Mouse (Mus musculus): ENCODE measurements at regions not wholly inside any gene's neighbourhood (a gene's known extent, or its start where the extent isn't known, plus 50 kb on each side); places are given as distances from the start of the nearest gene placed in this dataset.

GRCm38 (mm10) chr3:34813046-34813625 is 162.9 kb downstream of the Sox2 start:
- Histone ChIP-seq H3K9ac (ENCODE audit: low read length) (no peak overlapping the region), H3K4me1 (ENCODE audit: control insufficient read depth, insufficient read depth, low read length) (no peaks in the 10 kb centered on the region), H3K27ac (ENCODE audit: low read length) (no peak overlapping the region), H3K36me3 (ENCODE audit: control insufficient read depth, insufficient read depth, low read length) (no peaks in the 10 kb centered on the region), H3K27me3 (ENCODE audit: control insufficient read depth, insufficient read depth, low read length) (0 out of 2 replicates have a peak, but pooled peaks cover 3% of the 10 kb centered on the region), H3K4me3 (replicated peaks; ENCODE audit: low read length) (no peak overlapping the region), H3K9me3 (replicated peaks; ENCODE audit: control insufficient read depth, low read length) (no peaks in the 10 kb centered on the region), H3K4me2 (ENCODE audit: low read depth, low read length) (no peak overlapping the region)
- 26% methylated on average over 9 of the region's 9 CpGs for WGBS
- ATAC-seq (ENCODE audit: insufficient read depth, low FRiP score): no peak

- 72% methylated on average over 11 of the region's 11 CpGs for WGBS
- peak overlapping the region; percentile 83 for H3K27ac ChIP-seq (ENCODE audit: low read length)
- H3K36me3 ChIP-seq (ENCODE audit: control insufficient read depth, insufficient read depth, low read length): no peaks in the 10 kb centered on the region
- H3K27me3 ChIP-seq (ENCODE audit: control insufficient read depth, insufficient read depth, low read length): no peaks in the 10 kb centered on the region
- H3K9ac ChIP-seq (ENCODE audit: low read length): no peak overlapping the region
- H3K4me1 ChIP-seq (ENCODE audit: control insufficient read depth, insufficient read depth, low read length): no peaks in the 10 kb centered on the region
- H3K9me3 ChIP-seq (replicated peaks; ENCODE audit: control insufficient read depth, low read length): no peaks in the 10 kb centered on the region
- H3K4me3 ChIP-seq (replicated peaks; ENCODE audit: low read length): no peak overlapping the region
- H3K4me2 ChIP-seq (ENCODE audit: low read depth, low read length): no peak overlapping the region
- peak; percentile 64; the same call in 1 of the 2 replicates for ATAC-seq (ENCODE audit: insufficient read depth, low FRiP score)
These were observed 174.8 kb downstream of the Sox2 start for GRCm38 (mm10) chr3:34825036-34825435.

- WGBS: 87% methylated on average over 5 of the region's 5 CpGs
- ATAC-seq (ENCODE audit: insufficient read depth, low FRiP score): no peak
These were observed 176.2 kb downstream of the Sox2 start for GRCm38 (mm10) chr3:34826396-34826795.

DNA sequence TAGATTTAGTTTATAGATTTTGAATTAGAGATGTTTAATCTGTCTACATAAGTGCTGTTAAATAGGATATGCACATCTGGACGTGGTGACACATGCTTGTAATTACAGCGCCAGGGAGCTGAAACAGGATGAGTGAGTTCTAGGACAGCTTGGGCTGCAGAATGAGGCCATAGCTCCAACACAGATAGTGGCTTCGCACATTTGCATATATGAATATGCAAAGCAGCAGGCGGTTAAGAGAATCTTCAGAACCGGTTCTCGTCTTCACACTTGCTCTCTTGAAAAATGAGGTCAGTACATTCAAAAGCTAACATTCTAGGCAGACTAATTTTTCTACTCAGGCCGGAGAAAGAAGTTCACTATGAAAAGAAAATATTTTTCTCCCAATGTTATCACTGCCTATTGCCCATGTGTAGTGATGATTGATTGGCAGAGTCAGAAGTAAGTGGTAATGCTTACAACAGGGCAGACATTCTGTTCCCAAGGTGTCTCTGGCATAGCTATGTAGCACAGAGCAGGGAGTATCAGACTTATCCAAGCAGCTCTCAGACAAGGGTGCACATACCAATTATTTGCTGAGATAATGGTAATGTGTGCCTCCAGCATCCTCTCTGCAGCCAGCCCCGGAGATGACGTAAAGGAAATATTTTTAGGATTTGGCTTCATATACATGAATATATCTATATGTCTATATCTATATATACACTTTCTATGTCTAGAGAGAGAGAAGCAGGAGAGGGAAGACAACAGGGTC is 178.4 kb downstream of the Sox2 start:
- Histone ChIP-seq H3K27me3 (ENCODE audit: control insufficient read depth, insufficient read depth, low read length) (no peaks in the 10 kb centered on the region), H3K4me3 (replicated peaks; ENCODE audit: low read length) (no peak overlapping the region), H3K4me2 (ENCODE audit: low read depth, low read length) (no peak overlapping the region), H3K9ac (ENCODE audit: low read length) (no peak overlapping the region), H3K36me3 (ENCODE audit: control insufficient read depth, insufficient read depth, low read length) (no peaks in the 10 kb centered on the region), H3K4me1 (ENCODE audit: control insufficient read depth, insufficient read depth, low read length) (no peaks in the 10 kb centered on the region), H3K27ac (ENCODE audit: low read length) (no peak overlapping the region), H3K9me3 (replicated peaks; ENCODE audit: control insufficient read depth, low read length) (no peaks in the 10 kb centered on the region)
- ATAC-seq (ENCODE audit: insufficient read depth, low FRiP score): no peak
- WGBS: 62% methylated on average over 9 of the region's 9 CpGs

More at GRCm38 (mm10) chr3:34826396-34826795, 176.2 kb downstream of the Sox2 start:
- H3K4me1 ChIP-seq (ENCODE audit: control insufficient read depth, insufficient read depth, low read length): no peaks in the 10 kb centered on the region
- no peaks in the 10 kb centered on the region for H3K27me3 ChIP-seq (ENCODE audit: control insufficient read depth, insufficient read depth, low read length)
- no peak overlapping the region for H3K4me3 ChIP-seq (replicated peaks; ENCODE audit: low read length)
- no peaks in the 10 kb centered on the region for H3K36me3 ChIP-seq (ENCODE audit: control insufficient read depth, insufficient read depth, low read length)
- no peak overlapping the region for H3K4me2 ChIP-seq (ENCODE audit: low read depth, low read length)
- H3K9ac ChIP-seq (ENCODE audit: low read length): no peak overlapping the region
- H3K27ac ChIP-seq (ENCODE audit: low read length): no peak overlapping the region
- no peaks in the 10 kb centered on the region for H3K9me3 ChIP-seq (replicated peaks; ENCODE audit: control insufficient read depth, low read length)

DNA sequence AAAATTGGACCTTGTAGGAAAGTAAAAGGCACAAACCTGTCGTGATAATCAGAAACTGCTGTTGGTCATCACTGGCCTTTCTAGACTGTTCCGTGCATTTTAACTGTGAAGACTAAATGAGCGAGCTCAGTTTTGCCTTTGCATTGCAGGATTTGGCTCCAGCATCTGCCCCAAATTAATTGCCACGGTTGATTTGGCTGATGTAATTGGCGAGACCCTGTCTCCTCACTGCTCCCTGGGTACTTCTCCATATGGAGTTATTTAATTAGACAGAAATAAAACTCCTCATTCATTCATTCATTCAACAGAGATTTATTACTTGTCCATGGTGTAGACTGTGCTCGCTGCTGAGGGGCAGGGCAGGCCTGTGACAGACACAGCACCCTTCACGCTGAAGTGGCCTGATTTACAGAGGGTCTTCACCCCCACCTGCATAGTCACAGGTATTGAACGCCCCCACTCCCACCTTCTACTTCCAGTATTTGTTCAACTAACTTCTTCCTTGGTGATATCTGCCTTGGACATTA is 186.6 kb downstream of the Sox2 start:
- Histone ChIP-seq H3K4me1 (ENCODE audit: control insufficient read depth, insufficient read depth, low read length) (0 out of 2 replicates have a peak, but pooled peaks cover 6% of the 10 kb centered on the region), H3K9ac (ENCODE audit: low read length) (no peak overlapping the region), H3K4me3 (replicated peaks; ENCODE audit: low read length) (no peak overlapping the region), H3K27me3 (ENCODE audit: control insufficient read depth, insufficient read depth, low read length) (no peaks in the 10 kb centered on the region), H3K9me3 (replicated peaks; ENCODE audit: control insufficient read depth, low read length) (no peaks in the 10 kb centered on the region), H3K36me3 (ENCODE audit: control insufficient read depth, insufficient read depth, low read length) (no peaks in the 10 kb centered on the region), H3K4me2 (ENCODE audit: low read depth, low read length) (no peak overlapping the region), H3K27ac (ENCODE audit: low read length) (no peak overlapping the region)
- no peak for ATAC-seq (ENCODE audit: insufficient read depth, low FRiP score)
- WGBS: 82% methylated on average over 8 of the region's 8 CpGs

GRCm38 (mm10) chr3:34837644-34838332 is 187.6 kb downstream of the Sox2 start:
- H3K4me1 ChIP-seq (ENCODE audit: control insufficient read depth, insufficient read depth, low read length): 0 out of 2 replicates have a peak, but pooled peaks cover 6% of the 10 kb centered on the region
- no peak for ATAC-seq (ENCODE audit: insufficient read depth, low FRiP score)
- no peaks in the 10 kb centered on the region for H3K9me3 ChIP-seq (replicated peaks; ENCODE audit: control insufficient read depth, low read length)
- no peak overlapping the region for H3K4me3 ChIP-seq (replicated peaks; ENCODE audit: low read length)
- H3K27me3 ChIP-seq (ENCODE audit: control insufficient read depth, insufficient read depth, low read length): no peaks in the 10 kb centered on the region
- WGBS: 67% methylated on average over 11 of the region's 11 CpGs
- H3K9ac ChIP-seq (ENCODE audit: low read length): no peak overlapping the region
- no peak overlapping the region for H3K4me2 ChIP-seq (ENCODE audit: low read depth, low read length)
- no peaks in the 10 kb centered on the region for H3K36me3 ChIP-seq (ENCODE audit: control insufficient read depth, insufficient read depth, low read length)
- H3K27ac ChIP-seq (ENCODE audit: low read length): no peak overlapping the region

GRCm38 (mm10) chr3:34860877-34861649 is 210.9 kb downstream of the Sox2 start:
- no peak; the same call in 1 of the 2 replicates for ATAC-seq (ENCODE audit: insufficient read depth, low FRiP score)

GRCm38 (mm10) chr3:34868698-34869409 is 218.6 kb downstream of the Sox2 start:
- Histone ChIP-seq H3K9me3 (replicated peaks; ENCODE audit: control insufficient read depth, low read length) (no peaks in the 10 kb centered on the region), H3K36me3 (ENCODE audit: control insufficient read depth, insufficient read depth, low read length) (no peaks in the 10 kb centered on the region), H3K9ac (ENCODE audit: low read length) (no peak overlapping the region), H3K4me3 (replicated peaks; ENCODE audit: low read length) (no peak overlapping the region), H3K27ac (ENCODE audit: low read length) (no peak overlapping the region), H3K4me1 (ENCODE audit: control insufficient read depth, insufficient read depth, low read length) (no peaks in the 10 kb centered on the region), H3K4me2 (ENCODE audit: low read depth, low read length) (no peak overlapping the region), H3K27me3 (ENCODE audit: control insufficient read depth, insufficient read depth, low read length) (no peaks in the 10 kb centered on the region)
- no peak for ATAC-seq (ENCODE audit: insufficient read depth, low FRiP score)
- WGBS: 20% methylated on average over 16 of the region's 16 CpGs

More at GRCm38 (mm10) chr3:34860877-34861649, 210.9 kb downstream of the Sox2 start:
- Histone ChIP-seq H3K27me3 (ENCODE audit: control insufficient read depth, insufficient read depth, low read length) (no peaks in the 10 kb centered on the region), H3K4me1 (ENCODE audit: control insufficient read depth, insufficient read depth, low read length) (no peaks in the 10 kb centered on the region; the same call in 1 of the 2 replicates), H3K27ac (ENCODE audit: low read length) (no peak overlapping the region), H3K9me3 (replicated peaks; ENCODE audit: control insufficient read depth, low read length) (no peaks in the 10 kb centered on the region), H3K4me2 (ENCODE audit: low read depth, low read length) (peak overlapping the region; percentile 13; the same call in 1 of the 2 replicates), H3K4me3 (replicated peaks; ENCODE audit: low read length) (no peak overlapping the region), H3K36me3 (ENCODE audit: control insufficient read depth, insufficient read depth, low read length) (no peaks in the 10 kb centered on the region), H3K9ac (ENCODE audit: low read length) (no peak overlapping the region)
- 41% methylated on average over 16 of the region's 16 CpGs for WGBS
